Mouse (Mus musculus): ENCODE data around the gene Ankrd11. TPM values are rescaled to one million over a fixed set of nuclear protein-coding genes. Genes with fewer than 3 reads are reported as not detected.
A peak's percentile ranks its signal among the peaks of the same experiment; 100 is the strongest.

Gene Ankrd11
- polyA plus RNA-seq, 1 experiment from 2014 or later = 55.0 TPM

DNA sequence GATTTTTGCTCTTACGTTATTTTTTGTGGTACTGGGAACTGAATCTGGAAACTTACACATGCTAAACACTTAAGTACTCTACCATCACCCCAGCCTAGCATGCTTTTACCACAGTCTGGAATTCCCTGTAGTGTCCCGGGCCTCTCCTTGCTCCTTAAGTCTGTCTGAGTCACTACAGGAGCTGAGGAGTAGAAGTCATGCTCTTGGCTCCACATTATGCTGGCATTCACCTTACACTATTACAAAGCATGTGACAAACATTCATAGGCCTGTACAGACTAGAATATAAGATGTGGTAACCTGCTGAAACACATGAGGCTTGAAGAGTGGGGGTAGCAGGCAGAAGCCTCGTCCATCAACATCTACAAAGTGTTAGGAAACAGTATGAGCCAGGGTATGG lies 19.4 kb downstream of the Ankrd11 start:
- no peaks in the 10 kb centered on the region for H3K9me3 ChIP-seq (ENCODE audit: control insufficient read depth, low read length)
- no peak overlapping the region for H3K9ac ChIP-seq (ENCODE audit: low read depth, low read length)
- no peaks in the 10 kb centered on the region for H3K27me3 ChIP-seq (replicated peaks; ENCODE audit: control insufficient read depth, insufficient read depth, low read length)
- H3K4me2 ChIP-seq (ENCODE audit: low read depth, low read length) = no peak overlapping the region
- H3K4me3 ChIP-seq (ENCODE audit: low read depth, low read length) = no peak overlapping the region
- H3K4me1 ChIP-seq (ENCODE audit: control insufficient read depth, insufficient read depth, low read length) = peaks cover 15% of the 10 kb centered on the region; the same call in 1 of the 2 replicates
- 75% methylated on average over 3 of the region's 3 CpGs for WGBS
- no peak overlapping the region; the same call in 1 of the 2 replicates for H3K27ac ChIP-seq (replicated peaks; ENCODE audit: low read depth, low read length)
- H3K36me3 ChIP-seq (ENCODE audit: control insufficient read depth, insufficient read depth, low read length) = peaks cover 6% of the 10 kb centered on the region; the same call in 1 of the 2 replicates
- DNase-seq (ENCODE audit: low spot score) = peak; percentile 54
- ATAC-seq (ENCODE audit: low read depth) = peak; percentile 49

DNA sequence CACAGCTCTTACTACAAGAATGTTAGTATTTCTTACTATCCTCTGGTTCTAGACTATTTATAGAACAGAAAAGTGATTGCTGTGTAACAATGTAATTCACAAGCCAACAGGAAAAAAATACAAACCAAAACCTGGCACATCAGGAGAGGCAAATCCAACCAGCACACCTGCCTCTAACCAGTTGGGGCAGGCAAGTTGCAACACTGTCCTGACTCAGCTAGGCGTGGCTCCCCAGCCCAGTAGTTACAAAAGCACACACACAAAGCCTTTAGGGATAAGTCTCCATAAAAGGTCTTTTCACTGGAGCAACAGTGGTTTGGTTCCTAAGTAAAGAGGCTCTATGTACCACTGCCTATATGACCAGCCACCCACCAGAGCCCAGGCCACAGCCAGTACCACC lies 20.8 kb downstream of the Ankrd11 start:
- Histone ChIP-seq H3K9me3 (ENCODE audit: control insufficient read depth, low read length) (no peaks in the 10 kb centered on the region), H3K4me3 (ENCODE audit: low read depth, low read length) (no peak overlapping the region), H3K4me2 (ENCODE audit: low read depth, low read length) (no peak overlapping the region), H3K27ac (replicated peaks; ENCODE audit: low read depth, low read length) (peak overlapping the region; percentile 59; the same call in 1 of the 2 replicates), H3K9ac (ENCODE audit: low read depth, low read length) (no peak overlapping the region), H3K4me1 (ENCODE audit: control insufficient read depth, insufficient read depth, low read length) (peaks cover 15% of the 10 kb centered on the region; the same call in 1 of the 2 replicates), H3K36me3 (ENCODE audit: control insufficient read depth, insufficient read depth, low read length) (peaks cover 13% of the 10 kb centered on the region), H3K27me3 (replicated peaks; ENCODE audit: control insufficient read depth, insufficient read depth, low read length) (no peaks in the 10 kb centered on the region)
- ATAC-seq (ENCODE audit: low read depth) = 0 out of 2 replicates have a peak, but pooled peaks have one; percentile 58
- WGBS = 53% methylated on average over 1 of the region's 1 CpGs
- peak; percentile 75 for DNase-seq (ENCODE audit: low spot score)

DNA sequence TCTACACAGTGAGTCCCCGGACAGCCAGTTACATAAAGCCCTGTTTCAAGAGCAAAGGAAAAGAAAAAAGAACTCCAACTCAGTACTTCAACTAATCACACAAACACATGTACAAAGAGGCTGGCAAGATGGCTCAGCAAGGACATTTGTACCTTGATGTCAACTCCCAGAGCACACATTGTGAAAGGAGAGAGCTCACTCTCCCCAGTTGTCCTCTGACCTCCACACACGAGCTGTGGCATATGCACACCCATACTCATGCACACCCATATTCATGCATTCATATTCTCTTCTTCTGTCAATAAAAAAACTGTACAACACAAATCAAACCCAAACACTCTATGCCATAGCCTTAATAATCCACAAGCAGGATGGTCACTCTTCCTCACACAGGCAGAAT lies 21.2 kb downstream of the Ankrd11 start:
- no peak overlapping the region for H3K9ac ChIP-seq (ENCODE audit: low read depth, low read length)
- peaks cover 12% of the 10 kb centered on the region; the same call in 1 of the 2 replicates for H3K4me1 ChIP-seq (ENCODE audit: control insufficient read depth, insufficient read depth, low read length)
- DNase-seq (ENCODE audit: low spot score) (no peak), ATAC-seq (ENCODE audit: low read depth) (no peak)
- H3K36me3 ChIP-seq (ENCODE audit: control insufficient read depth, insufficient read depth, low read length) = peaks cover 13% of the 10 kb centered on the region
- 0 out of 2 replicates have a peak overlapping the region, but pooled peaks have one; percentile 7 for H3K27ac ChIP-seq (replicated peaks; ENCODE audit: low read depth, low read length)
- H3K27me3 ChIP-seq (replicated peaks; ENCODE audit: control insufficient read depth, insufficient read depth, low read length) = no peaks in the 10 kb centered on the region
- H3K4me2 ChIP-seq (ENCODE audit: low read depth, low read length) = no peak overlapping the region
- no peak overlapping the region for H3K4me3 ChIP-seq (ENCODE audit: low read depth, low read length)
- 71% methylated on average over 2 of the region's 2 CpGs for WGBS
- no peaks in the 10 kb centered on the region for H3K9me3 ChIP-seq (ENCODE audit: control insufficient read depth, low read length)

DNA sequence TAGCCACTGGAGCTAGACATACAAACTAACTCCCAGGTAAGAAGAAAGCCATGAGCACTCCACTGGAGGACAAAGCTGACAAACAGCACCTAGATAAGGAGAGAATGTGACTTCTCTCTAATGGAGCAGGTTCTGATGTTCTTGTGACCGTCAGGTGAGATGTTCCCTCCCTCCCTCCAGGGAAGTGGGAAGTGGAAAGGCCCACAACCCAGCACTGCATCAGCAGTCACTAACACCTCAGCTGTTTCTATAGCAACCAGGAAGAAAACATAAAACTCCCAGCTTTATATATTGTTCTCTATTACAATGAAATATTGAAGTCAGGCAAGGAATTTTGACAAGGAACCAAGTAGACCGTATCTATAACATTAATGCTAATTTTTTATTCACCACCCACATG lies 22.0 kb downstream of the Ankrd11 start:
- no peak for DNase-seq (ENCODE audit: low spot score)
- WGBS = 62% methylated on average over 2 of the region's 2 CpGs

DNA sequence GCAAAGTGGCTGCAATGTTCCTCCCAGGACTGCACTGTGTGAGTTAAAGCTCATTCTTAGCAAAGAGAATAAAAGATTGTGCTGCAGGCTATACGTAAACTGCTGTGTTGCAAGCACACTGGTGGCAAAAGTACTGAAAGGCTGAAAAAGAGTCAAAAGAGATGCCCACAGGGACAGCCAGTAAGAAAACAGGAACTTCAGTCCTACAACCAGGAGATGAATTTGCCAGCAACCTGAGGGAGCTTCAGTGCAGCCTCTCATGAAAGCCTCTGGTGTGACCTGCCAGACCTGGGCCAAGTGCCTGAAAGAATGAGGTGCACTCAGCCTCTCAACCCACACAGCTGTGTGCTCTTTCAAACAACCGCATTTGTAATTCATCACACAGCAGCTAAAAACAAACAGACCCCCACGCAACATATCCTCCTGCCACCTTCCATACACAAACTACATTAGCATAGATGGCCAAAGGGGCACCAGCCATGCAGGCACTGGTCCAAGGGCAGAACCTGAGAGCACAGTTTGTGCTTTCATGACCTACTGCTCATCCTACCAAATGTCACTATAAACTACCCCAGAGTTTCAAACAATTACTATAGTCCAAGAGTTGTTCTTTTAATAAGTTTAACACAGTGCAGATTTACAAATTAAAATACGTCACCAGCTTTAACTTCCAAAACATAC lies 23.5 kb downstream of the Ankrd11 start:
- no peak overlapping the region for H3K4me2 ChIP-seq (ENCODE audit: low read depth, low read length)
- no peak overlapping the region for H3K9ac ChIP-seq (ENCODE audit: low read depth, low read length)
- peaks cover 9% of the 10 kb centered on the region; the same call in 1 of the 2 replicates for H3K4me1 ChIP-seq (ENCODE audit: control insufficient read depth, insufficient read depth, low read length)
- 60% methylated on average over 4 of the region's 4 CpGs for WGBS
- DNase-seq (ENCODE audit: low spot score) (no peak), ATAC-seq (ENCODE audit: low read depth) (no peak)
- 0 out of 2 replicates have a peak overlapping the region, but pooled peaks have one; percentile 15 for H3K27ac ChIP-seq (replicated peaks; ENCODE audit: low read depth, low read length)
- H3K4me3 ChIP-seq (ENCODE audit: low read depth, low read length) = no peak overlapping the region
- H3K36me3 ChIP-seq (ENCODE audit: control insufficient read depth, insufficient read depth, low read length) = peaks cover 8% of the 10 kb centered on the region; the same call in 1 of the 2 replicates
- no peaks in the 10 kb centered on the region for H3K27me3 ChIP-seq (replicated peaks; ENCODE audit: control insufficient read depth, insufficient read depth, low read length)
- no peaks in the 10 kb centered on the region for H3K9me3 ChIP-seq (ENCODE audit: control insufficient read depth, low read length)

More for the DNA sequence above, 22.0 kb downstream of the Ankrd11 start:
- ATAC-seq (ENCODE audit: low read depth) = no peak
- Histone ChIP-seq H3K27me3 (replicated peaks; ENCODE audit: control insufficient read depth, insufficient read depth, low read length) (no peaks in the 10 kb centered on the region), H3K27ac (replicated peaks; ENCODE audit: low read depth, low read length) (no peak overlapping the region), H3K9ac (ENCODE audit: low read depth, low read length) (no peak overlapping the region), H3K4me3 (ENCODE audit: low read depth, low read length) (no peak overlapping the region), H3K4me2 (ENCODE audit: low read depth, low read length) (no peak overlapping the region), H3K4me1 (ENCODE audit: control insufficient read depth, insufficient read depth, low read length) (peaks cover 9% of the 10 kb centered on the region; the same call in 1 of the 2 replicates), H3K9me3 (ENCODE audit: control insufficient read depth, low read length) (no peaks in the 10 kb centered on the region), H3K36me3 (ENCODE audit: control insufficient read depth, insufficient read depth, low read length) (peaks cover 13% of the 10 kb centered on the region)

DNA sequence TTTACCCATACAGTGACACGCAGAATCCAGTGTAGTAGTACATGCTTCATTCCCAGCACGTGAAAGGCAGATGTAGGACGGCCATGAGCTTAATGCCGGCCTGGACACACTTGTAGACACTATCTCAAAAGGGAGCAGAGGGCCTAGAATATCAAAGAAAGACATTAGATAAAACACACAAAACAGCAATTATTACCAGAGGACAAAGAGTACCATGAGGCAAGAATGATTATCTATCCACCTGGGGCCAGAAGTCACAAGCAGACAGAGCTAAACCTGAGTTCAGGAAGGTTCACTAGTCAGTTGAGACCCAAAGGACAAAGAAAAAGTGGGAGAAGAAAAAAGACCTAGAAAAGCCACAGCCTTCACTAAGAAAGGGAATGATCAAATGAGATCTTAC lies 24.9 kb downstream of the Ankrd11 start:
- 95% methylated on average over 4 of the region's 4 CpGs for WGBS
- H3K27me3 ChIP-seq (replicated peaks; ENCODE audit: control insufficient read depth, insufficient read depth, low read length) = no peaks in the 10 kb centered on the region
- H3K4me2 ChIP-seq (ENCODE audit: low read depth, low read length) = no peak overlapping the region
- no peak overlapping the region for H3K9ac ChIP-seq (ENCODE audit: low read depth, low read length)
- no peak for ATAC-seq (ENCODE audit: low read depth)
- no peak for DNase-seq (ENCODE audit: low spot score)
- H3K4me3 ChIP-seq (ENCODE audit: low read depth, low read length) = no peak overlapping the region
- peaks cover 9% of the 10 kb centered on the region; the same call in 1 of the 2 replicates for H3K4me1 ChIP-seq (ENCODE audit: control insufficient read depth, insufficient read depth, low read length)
- peaks cover 8% of the 10 kb centered on the region; the same call in 1 of the 2 replicates for H3K36me3 ChIP-seq (ENCODE audit: control insufficient read depth, insufficient read depth, low read length)
- no peak overlapping the region for H3K27ac ChIP-seq (replicated peaks; ENCODE audit: low read depth, low read length)
- H3K9me3 ChIP-seq (ENCODE audit: control insufficient read depth, low read length) = no peaks in the 10 kb centered on the region

DNA sequence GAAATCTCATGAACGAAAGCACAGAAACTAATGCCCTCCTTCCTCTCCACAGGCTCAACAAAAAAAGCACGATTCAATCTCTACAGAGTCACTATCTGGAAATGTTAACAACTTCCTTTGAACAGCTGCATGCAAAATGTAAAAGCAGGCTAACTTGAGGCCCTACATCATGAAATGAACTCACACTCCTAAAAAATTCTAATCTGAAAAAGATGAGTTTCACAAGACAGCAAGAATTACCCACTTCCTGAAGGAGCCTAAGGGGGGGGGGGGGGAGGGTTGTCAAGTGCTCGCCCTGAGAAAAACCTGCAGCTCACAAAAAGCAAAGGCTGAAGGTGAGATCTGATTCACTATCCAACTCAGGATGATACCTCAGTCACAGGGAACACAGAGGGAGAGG lies 27.0 kb downstream of the Ankrd11 start:
- H3K4me3 ChIP-seq (ENCODE audit: low read depth, low read length) = no peak overlapping the region
- WGBS = 52% methylated on average over 3 of the region's 3 CpGs
- H3K27ac ChIP-seq (replicated peaks; ENCODE audit: low read depth, low read length) = no peak overlapping the region
- H3K9ac ChIP-seq (ENCODE audit: low read depth, low read length) = no peak overlapping the region
- H3K4me1 ChIP-seq (ENCODE audit: control insufficient read depth, insufficient read depth, low read length) = peaks cover 9% of the 10 kb centered on the region; the same call in 1 of the 2 replicates
- no peaks in the 10 kb centered on the region for H3K9me3 ChIP-seq (ENCODE audit: control insufficient read depth, low read length)
- DNase-seq (ENCODE audit: low spot score) = no peak
- H3K4me2 ChIP-seq (ENCODE audit: low read depth, low read length) = no peak overlapping the region
- no peaks in the 10 kb centered on the region for H3K27me3 ChIP-seq (replicated peaks; ENCODE audit: control insufficient read depth, insufficient read depth, low read length)
- peaks cover 8% of the 10 kb centered on the region; the same call in 1 of the 2 replicates for H3K36me3 ChIP-seq (ENCODE audit: control insufficient read depth, insufficient read depth, low read length)
- no peak for ATAC-seq (ENCODE audit: low read depth)

DNA sequence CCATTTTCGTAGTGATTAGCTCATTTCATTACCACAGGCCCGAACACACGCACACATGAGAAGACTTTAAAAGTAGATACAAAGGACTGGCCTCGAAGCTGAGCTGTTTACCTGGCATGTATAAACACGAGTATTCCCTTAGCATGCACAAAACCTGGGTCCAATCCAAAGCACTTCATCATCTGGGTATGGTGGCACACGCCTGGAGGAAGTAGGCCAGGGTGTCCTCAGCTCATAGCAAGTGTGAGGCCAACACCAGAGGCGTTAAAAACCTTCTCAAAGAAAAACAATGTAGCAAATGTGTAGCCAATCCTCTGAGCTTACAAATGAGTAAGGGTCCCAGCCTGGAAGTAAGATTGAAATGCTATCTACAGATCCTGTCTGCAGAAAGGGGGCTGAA lies 27.6 kb downstream of the Ankrd11 start:
- 78% methylated on average over 7 of the region's 7 CpGs for WGBS
- DNase-seq (ENCODE audit: low spot score) = no peak

DNA sequence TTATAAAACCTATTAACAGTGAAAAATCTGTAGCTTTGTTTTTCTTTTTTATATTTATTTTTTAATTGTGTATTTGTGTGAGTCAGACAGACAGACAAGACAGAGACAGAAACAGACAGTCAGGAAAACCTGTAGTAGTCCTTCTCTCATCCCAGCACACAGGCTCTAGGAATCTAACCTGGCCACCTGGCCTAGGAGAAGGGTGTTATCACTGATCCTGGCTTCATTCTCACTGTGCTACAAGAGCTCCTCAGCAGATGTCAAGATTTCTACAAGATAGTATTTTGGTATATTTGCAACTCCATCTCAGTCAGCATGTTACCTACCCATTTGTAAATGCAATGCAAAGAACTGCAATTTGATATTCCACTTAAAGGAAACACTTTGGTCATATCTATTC lies 30.8 kb downstream of the Ankrd11 start:
- DNase-seq (ENCODE audit: low spot score) (no peak), ATAC-seq (ENCODE audit: low read depth) (no peak)
- H3K27me3 ChIP-seq (replicated peaks; ENCODE audit: control insufficient read depth, insufficient read depth, low read length) = no peaks in the 10 kb centered on the region
- no peak overlapping the region for H3K4me2 ChIP-seq (ENCODE audit: low read depth, low read length)
- peaks cover 17% of the 10 kb centered on the region for H3K4me1 ChIP-seq (ENCODE audit: control insufficient read depth, insufficient read depth, low read length)
- no peaks in the 10 kb centered on the region for H3K36me3 ChIP-seq (ENCODE audit: control insufficient read depth, insufficient read depth, low read length)
- no peaks in the 10 kb centered on the region for H3K9me3 ChIP-seq (ENCODE audit: control insufficient read depth, low read length)
- no peak overlapping the region for H3K27ac ChIP-seq (replicated peaks; ENCODE audit: low read depth, low read length)
- no peak overlapping the region for H3K9ac ChIP-seq (ENCODE audit: low read depth, low read length)
- no peak overlapping the region for H3K4me3 ChIP-seq (ENCODE audit: low read depth, low read length)

More for the DNA sequence above, 27.6 kb downstream of the Ankrd11 start:
- Histone ChIP-seq H3K36me3 (ENCODE audit: control insufficient read depth, insufficient read depth, low read length) (peaks cover 8% of the 10 kb centered on the region; the same call in 1 of the 2 replicates), H3K9ac (ENCODE audit: low read depth, low read length) (no peak overlapping the region), H3K27ac (replicated peaks; ENCODE audit: low read depth, low read length) (no peak overlapping the region), H3K4me3 (ENCODE audit: low read depth, low read length) (no peak overlapping the region), H3K4me2 (ENCODE audit: low read depth, low read length) (no peak overlapping the region), H3K27me3 (replicated peaks; ENCODE audit: control insufficient read depth, insufficient read depth, low read length) (no peaks in the 10 kb centered on the region), H3K4me1 (ENCODE audit: control insufficient read depth, insufficient read depth, low read length) (peaks cover 9% of the 10 kb centered on the region; the same call in 1 of the 2 replicates), H3K9me3 (ENCODE audit: control insufficient read depth, low read length) (no peaks in the 10 kb centered on the region)
- ATAC-seq (ENCODE audit: low read depth) = no peak

All from embryonic facial prominence, embryonic 14.5 days (tissue).